Mouse (Mus musculus) heart, postnatal 25 days (tissue): ENCODE data around the gene Sfn. TPM values are rescaled to one million over a fixed set of nuclear protein-coding genes. Genes with fewer than 3 reads are reported as not detected.

ENCODE experiments used
- DNase-seq: peaks from one replicate; pipeline ENCODE4 v3.0.0; 2022; ENCODE audit warnings: low spot score
- intact Hi-C: fragments of 180-260 bp; cut with DNase I; formaldehyde crosslinking; loops from one replicate; pipeline ENCODE4 v1.15.1; 2025
- total RNA-seq, 2 experiments: library from RNA; stranded (reverse); gene quantifications; 2 replicates each; pipeline ENCODE4 v1.2.3; 2021

The Sfn gene
- total RNA-seq, 2 experiments from 2014 or later: 1.5 TPM

DNA sequence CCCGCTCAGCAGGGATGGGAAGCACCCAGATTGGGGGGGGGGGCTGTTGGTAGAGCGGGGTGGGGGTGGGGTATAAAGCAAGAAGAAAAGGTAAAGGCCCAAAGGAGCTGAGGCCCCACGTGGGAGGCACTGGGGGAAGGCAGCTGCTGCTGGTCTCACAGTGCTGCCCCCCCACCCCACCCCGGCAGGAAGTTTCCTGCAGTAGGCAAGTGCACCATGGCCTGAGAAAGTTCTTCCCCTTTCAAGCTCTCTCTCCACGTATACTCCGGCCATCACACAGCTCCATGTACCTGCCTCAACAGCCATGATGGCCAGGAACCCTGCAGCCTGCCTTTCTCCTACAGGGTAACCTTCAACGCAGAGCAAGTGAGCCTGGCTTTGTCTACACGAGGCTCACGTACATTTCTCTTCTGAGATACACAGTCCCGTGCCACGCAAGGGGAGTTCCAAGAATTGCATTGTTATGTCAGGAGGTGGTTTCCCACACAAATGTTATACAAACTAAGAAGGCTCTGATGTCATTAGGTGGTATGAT lies 20.3 kb upstream of the Sfn start:
- DNase-seq: no peak
- intact Hi-C loops: no loop called here

DNA sequence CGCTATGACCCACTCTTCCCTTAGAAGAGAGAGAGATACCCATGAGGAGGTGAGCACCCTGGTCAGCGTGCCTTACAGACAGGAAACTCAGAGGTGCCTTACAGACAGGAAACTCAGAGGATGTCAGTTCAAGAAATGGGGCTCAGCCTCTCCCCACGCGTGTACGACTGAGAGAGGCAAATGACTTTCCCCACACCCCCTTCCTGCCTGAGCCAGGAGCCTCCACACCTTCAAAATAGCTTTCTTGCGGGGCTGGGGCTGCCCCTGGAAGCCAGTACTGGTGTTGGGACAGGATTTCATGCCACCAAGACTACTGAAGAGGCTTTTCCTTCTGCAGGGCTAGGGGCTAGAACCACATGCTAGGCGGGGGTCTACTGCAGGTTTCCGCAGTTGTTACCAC lies 18.7 kb upstream of the Sfn start:
- intact Hi-C loops: no loop called here
- DNase-seq: no peak

DNA sequence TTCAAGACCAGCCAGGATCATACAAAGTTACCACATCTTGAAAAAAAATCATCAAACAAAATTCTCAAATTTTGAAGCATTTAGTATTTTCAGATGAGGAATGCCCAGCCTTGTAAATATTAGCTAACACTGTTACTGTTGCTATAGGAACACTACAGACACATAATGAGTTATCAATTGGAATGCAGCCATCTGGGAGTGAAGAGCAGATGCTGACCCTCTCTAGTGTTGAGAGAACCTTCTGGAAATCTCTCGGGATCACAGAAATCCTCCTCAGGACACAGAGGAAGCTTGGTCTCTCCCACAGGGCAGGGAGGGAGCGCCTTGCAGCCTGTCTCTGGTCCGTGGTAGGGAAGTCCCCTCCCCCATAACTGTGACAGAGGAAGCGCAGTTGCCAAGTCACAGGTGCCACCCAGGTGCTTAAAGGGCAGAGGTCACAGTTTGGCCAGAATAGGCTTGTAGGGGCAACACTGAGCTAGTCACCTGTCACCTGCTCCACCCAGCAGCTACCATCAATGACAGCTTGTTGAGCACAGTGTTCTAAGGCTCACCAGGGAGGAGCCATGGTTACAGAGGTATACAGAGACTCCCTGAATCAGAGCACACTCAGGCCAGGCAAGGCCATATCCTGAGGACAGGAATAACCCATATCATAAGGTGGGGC lies 17.6 kb upstream of the Sfn start:
- intact Hi-C loops: no loop called here
- DNase-seq: no peak

DNA sequence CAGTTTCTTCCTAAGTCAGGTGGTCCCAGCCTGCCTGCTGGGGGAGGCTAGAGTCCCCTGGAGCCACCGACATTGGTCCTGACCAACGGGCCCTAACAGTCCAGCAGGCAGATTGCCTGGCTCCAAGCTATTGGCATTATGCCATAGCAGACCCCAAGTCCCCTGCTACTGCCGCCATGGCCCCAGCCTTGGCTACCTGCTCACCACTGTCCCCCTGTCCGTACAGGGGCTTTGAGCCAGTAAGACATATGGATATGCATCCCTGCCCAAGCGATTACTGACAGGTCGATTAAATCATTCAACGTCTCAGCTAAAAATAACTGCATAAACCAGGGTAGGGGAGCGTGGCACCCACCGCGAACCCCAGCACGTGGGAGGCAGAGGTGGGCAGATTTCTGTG lies 16.0 kb upstream of the Sfn start:
- DNase-seq: no peak

DNA sequence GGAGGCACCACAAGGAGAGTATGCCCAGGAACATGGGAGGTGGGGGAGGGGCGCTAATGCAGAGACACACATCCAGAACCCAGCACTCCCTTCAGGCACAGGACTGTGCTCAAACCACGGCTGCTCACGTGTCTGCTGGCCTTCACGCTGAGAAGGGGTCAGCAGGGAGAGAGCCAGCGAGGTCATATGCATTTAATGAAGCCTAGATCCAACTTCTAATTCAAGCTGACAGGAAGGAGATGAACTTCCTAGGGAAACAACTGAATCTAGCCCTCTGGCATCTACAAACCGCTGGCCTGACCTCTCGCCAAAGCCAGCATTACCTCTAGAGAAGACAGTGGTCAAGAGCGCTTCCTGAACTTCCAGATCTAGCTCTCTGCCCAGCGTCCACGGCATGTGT lies 13.4 kb upstream of the Sfn start:
- no peak for DNase-seq
- intact Hi-C loops: no loop called here

More for the DNA sequence above, 16.0 kb upstream of the Sfn start:
- intact Hi-C loops: no loop called here

DNA sequence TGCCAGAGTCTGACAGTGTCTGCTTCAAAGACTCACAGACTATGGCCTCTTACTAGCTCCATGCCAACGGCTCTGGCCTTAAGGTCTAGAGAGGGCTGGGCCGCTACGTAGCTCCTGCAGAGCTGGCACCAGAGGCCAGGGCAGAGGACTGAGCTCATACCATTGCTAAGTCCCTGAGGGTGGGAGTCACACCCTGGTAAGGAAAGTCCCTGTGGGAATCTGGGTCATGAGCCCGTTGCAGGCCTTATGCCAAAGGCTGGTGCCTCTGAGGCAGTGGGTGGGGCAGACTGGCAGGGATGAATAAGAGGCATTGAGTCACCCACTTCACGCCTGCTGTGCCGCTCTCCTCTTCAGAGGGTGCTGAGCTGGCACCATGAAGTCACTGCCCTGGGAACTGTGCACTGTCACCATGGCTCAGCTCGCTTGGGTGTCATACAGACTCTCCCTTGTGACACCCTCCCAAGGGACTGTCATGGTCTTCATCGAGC lies 12.3 kb upstream of the Sfn start:
- DNase-seq: no peak

DNA sequence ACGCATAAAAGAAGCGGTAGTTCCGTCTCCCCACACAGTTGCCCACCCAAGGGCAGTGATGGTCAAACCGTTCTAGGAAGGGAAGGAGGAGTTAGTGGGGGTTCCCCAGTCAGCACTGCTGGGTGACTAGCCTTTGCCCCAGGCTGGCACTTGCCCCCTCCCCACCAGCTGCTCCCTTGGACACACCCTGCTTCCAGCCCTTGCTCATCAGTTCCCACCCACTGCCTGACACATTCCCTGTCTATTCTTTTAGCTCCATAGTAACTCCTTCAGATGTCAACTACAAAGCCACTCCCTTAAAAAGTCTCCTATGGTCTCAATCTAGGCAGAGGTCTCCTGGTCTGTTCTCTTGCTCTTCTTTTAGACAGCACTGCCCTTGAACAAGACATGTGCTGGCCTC lies 11.9 kb upstream of the Sfn start:
- intact Hi-C loops: no loop called here
- no peak for DNase-seq

More for the DNA sequence above, 12.3 kb upstream of the Sfn start:
- intact Hi-C loops: no loop called here

DNA sequence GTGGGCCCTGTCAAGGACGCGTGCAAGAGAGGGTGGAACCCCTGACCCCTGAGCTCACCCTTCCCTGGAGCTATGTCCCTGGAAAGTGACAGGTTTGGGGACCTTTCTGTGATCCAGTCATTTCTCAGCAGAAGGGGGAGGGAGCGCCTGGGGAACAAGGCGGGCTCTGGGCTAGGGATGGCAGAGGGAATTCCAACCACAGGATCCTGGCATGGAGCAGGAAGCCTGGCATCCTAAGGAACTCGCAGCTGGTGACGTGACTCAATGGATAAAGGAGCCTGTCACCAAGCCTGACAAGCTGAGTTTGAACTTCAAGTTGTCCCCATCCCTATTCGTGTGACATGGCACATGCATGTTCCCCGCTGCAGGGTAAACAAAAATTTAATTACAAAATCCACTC lies 11.1 kb upstream of the Sfn start:
- DNase-seq: no peak
- intact Hi-C loops: no loop called here

DNA sequence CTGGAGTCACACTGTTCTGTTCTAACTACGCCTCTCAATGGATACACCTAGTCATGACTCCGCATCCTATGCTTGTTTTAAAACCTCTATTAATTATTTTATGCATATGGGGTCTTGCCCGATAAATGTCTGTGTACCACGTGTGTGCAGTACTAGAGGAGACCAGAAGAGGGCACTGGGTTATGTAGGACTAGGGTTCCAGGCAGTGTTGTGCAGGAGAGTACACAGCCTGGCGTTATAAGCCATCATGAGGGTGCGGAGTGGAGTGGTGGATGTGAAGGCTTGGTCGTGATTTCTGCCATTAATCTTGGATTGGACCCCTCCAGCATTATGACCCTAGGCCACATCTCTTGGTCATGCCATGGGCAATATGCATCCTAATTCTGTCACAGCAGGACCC lies 10.4 kb upstream of the Sfn start:
- intact Hi-C loops: no loop called here
- DNase-seq: no peak

DNA sequence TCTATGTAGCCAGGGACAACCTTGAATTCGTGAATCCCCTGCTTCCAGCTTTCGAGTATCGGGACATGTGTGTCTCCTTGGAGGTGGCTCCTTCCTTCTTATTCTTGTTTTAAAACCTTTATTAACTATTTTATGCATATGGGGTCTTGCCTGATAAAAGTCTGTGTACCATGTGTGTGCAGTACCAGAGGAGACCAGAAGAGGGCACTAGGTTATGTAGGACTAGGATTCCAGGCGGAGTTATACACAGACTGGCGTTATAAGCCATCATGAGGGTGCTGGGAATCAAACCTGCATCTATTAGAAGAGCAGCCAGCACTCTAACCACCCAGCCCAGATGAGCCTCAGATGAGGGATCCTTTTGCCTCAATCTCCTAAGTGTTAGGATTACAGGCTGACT lies 9.8 kb upstream of the Sfn start:
- intact Hi-C loops: no loop called here

DNA sequence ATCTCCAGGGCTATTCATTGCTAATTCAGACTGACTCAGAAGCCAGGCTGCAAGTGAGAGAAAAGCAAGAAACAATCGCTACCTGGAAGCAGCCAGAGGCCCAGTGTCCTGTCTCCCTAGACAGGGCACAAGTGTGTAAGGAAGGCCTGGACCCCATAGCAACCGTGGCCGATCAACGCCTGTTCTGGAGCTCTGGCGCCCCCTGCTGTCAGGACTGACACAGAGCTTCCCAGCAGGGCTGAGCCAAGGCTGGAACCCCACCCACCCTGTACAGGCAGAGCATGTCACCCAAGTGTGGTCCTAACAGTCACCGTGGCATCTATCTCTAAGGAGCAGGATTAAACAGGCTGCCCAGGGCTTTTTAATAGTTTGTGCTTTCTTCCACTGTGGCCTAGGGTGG lies 7.8 kb upstream of the Sfn start:
- DNase-seq: peak; percentile 48
- intact Hi-C loops: no loop called here

More for the DNA sequence above, 9.8 kb upstream of the Sfn start:
- DNase-seq: no peak

DNA sequence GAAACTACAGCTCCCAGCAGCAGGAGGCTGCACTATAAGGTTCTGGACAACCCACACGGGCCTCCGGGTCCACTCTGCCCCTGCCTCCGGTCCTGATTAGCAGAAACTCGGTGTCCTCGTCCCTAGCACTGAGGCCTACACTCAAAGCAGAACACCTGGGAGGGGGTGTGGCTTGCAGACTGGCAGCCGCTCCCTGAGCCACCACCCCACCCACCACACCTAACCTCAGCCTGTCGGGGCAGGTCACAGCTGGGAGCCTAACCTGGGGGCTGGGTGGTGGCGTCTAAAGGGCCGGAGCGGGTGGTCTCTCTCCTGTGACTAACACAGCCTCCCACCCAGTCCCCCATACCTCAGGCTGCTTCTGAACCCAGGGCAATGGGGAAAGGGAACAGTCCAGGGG lies 5.3 kb upstream of the Sfn start:
- intact Hi-C loops: no loop called here
- no peak for DNase-seq

DNA sequence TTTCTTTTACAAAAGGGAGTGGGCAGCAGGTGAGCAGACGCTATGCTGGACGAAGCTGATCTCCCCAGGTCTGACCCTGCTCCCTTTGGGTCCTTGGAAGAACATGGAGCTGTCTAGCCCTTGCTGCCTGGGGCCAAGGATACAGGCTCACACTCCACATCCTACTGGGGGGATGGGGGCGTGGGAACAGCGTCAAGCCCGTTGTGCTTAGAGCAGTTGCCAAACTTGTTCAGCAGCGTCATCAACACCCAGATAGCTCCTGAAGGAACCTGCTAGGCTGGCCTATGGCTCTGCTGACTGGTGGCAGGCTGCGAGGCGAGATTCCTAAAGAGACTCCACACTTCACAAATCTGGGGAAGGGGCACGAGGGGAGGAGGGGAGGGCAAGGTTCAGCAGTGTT lies 3.4 kb upstream of the Sfn start:
- intact Hi-C loops: no loop called here
- DNase-seq: no peak

DNA sequence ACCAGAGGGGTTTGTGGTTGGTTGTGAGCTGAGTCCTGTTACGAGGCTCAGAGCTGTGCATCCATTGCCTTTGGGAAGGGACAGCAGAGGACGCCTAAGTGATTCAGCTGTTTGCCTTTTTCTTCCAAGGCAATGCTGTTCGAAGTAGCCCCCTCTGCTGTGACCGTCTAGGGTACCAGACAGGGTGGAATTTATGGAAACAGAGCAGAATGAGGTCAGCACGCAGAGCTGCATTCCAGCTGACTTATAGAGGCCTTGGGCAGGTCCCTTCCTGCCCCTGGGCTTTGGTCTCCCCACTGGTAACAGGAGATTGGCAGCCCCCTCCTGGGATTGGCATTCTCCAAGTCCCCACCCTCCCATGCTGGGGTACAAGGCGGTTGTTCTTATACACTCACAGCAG lies 2.9 kb upstream of the Sfn start:
- no peak for DNase-seq
- intact Hi-C loops: no loop called here

DNA sequence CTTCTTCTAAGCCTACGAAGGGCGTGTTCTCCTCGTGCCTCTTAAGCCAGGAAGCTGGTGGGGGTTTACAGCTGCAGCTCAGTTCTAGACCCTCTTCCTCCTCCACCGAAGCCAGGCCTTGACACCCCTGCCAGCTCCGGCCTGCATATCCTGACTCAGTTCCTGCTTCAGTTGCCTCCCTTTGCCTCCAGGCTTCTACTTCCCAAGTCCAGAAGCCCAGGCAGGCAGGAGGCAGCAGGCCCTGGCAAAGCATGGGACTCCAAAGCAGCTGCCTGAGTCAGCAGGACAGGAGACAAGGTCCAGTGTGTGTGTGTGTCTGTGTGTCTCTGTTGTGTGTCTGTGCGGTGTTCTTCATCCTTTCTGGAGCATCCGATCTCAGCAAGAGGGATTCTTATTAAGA lies 2.2 kb upstream of the Sfn start:
- intact Hi-C loops: no loop called here
- DNase-seq: no peak

DNA sequence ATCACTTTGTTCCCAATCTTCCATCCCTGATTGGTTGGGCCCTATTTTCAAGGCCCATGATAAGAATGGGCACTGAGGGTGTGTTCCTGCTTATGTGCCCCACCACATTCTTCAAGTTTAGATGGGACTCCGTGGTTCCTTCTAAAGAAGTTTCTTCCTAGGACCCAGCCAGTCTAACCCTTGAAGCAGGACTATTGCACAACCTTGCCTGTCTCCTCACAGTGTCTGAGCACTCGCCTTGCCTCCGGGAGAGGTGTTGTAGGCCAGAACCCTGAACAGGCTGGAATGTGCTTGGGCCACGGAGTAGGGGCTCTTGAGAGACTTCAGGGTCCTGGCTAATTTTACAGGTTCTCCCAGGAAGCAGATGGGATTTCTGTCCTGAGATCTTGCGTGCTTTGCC lies 1.1 kb upstream of the Sfn start:
- intact Hi-C loops: no loop called here

DNA sequence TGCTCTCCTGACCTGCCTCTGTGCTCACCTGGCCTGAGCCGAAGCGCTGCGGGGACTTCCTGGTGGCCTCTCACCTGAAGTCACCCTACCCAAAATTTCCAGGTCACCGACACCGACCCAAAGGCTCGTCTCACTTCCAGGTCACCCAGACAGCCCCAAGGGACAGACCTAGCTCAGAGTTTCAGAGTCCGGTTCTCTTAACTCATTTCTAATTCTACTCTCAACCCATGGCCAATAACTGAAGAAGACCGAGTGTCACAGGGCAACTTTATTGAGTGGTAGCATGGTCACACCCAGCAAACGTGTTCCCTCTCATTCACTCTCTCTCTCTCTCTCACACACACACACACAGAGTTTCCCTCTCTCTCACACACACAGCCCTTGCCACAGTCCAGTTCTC lies 1.7 kb downstream of the Sfn start:
- intact Hi-C loops: no loop called here
- no peak for DNase-seq

More for the DNA sequence above, 1.1 kb upstream of the Sfn start:
- DNase-seq: no peak

DNA sequence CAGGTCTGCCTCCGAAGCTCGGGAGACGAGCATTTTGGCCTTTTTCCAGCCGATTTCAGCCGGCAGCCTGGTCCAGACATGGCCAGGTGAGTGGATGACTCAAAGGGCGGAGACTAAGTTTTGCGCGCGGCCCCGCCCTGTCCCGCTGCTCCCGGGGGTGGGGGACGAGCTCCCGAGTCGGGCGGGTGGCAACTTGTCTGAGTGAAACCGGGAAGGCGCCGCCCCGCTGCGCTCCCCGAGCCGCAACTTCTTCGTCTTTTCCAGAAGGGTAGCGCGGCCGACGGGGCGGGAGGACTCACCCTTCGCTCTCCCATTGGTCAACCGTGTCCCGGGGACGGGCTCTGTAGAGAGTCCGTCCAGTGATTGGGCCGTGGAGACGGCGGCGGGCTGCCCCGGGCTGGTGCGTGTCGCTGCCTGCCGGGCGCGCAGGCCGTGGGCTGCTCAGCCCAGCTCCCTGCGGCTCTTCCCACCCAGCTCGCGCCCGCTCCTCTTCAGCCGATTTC lies 2.3 kb downstream of the Sfn start:
- intact Hi-C loops: no loop called here
- peak; percentile 90 for DNase-seq

DNA sequence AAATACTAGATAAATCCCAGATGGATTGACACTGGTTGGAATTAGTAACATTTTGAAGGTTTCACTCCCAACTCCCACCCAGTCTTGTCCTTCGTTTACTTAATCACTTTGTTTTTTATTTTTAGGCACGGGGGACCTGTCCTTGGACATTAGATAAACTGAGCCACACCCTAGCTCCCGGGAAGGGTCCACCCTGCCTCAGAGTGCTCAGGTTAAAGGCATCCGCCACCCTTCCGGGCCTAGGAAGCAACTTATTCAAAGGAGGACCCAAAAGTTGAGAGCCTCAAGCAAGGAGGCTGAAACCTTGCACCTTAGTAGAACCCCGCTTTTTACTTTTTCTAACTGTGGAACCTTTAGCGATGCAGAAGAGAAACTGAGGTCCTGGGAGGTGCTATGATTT lies 2.9 kb downstream of the Sfn start:
- no peak for DNase-seq
- intact Hi-C loops: no loop called here

DNA sequence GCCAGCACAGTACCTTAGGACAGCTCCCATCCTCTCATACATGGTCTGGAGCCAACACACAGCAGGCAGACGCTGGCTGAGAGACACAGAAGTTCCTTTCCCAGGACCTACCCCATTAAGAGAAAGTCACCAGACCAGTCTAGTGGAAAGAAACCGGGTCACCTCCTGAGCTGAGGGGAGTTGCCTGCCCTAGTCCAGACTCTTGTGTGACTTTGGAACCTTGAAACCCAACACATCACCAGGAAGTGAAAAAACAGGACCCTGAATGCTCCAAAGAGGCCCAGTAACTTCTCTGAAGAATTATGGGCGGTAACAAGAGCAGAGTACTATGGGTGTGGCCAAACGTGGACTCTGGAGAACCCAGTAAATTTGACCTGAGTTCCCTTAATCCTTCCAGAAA lies 3.4 kb downstream of the Sfn start:
- no peak for DNase-seq
- intact Hi-C loops: no loop called here

DNA sequence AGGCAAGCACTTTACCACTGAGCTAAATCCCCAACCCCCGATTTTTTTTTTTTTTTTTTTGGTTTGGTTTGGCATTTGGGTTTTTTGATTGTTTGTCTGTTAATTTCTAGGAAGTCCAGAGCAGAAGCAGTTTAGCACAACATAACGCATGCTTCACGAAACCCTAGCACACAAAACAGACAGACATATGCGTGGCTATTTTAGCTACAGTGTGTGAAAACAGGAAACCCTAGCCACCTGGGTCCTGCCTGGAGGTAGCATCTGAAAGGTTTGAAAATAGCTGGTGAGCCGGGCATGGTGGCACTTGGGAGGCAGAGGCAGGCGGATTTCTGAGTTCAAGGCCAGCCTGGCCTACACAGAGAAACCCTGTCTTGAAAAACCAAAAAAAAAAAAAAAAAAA lies 5.9 kb downstream of the Sfn start:
- no peak for DNase-seq
- intact Hi-C loops: no loop called here

DNA sequence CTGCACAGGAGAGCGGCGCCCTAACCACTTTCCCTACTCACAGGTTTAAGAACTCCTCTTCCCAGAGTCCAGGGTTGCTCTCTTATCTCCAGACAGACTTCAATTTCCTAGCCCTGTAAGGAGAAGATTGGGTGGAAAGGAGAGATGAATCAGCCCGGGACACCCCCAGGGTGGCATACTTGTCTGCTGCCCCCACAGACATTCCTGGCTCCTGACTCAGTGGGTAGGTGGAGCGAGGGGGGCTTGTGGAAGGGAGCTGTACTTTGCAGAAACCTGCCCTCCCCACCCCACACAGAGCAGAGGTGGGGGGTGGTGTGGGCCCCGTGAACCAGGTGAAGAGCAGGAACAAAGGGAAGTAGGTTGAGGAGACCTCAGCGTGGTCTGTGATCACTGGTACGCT lies 6.4 kb downstream of the Sfn start:
- intact Hi-C loops: no loop called here

More for the DNA sequence above, 6.4 kb downstream of the Sfn start:
- DNase-seq: no peak
